Mouse (Mus musculus) brain, embryonic 14.5 days (tissue): Measurements from ENCODE around the gene Gabrb2. TPM values are rescaled to one million over a fixed set of nuclear protein-coding genes. Genes with fewer than 3 reads are reported as not detected.
A peak's percentile ranks its signal among the peaks of the same experiment; 100 is the strongest.

Experiments used
- DNase-seq: peaks from one replicate; pipeline ENCODE4 v3.0.0-alpha.2; 2011; ENCODE audit warnings: low read depth
- CTCF ChIP-seq: fragments of 200-500 bp; IDR thresholded peaks from 2 replicates; pipeline ENCODE4 v1.5.1; 2012; ENCODE audit warnings: inconsistent platforms, mild to moderate bottlenecking, moderate library complexity, borderline replicate concordance; ENCODE audit not compliant: insufficient read depth, insufficient read length; ENCODE audit errors: extremely low read depth
- POLR2A ChIP-seq: fragments of 200-500 bp; IDR thresholded peaks from 2 replicates; pipeline ENCODE4 v1.6.1; 2012; ENCODE audit warnings: mild to moderate bottlenecking, inconsistent platforms, borderline replicate concordance; ENCODE audit not compliant: poor library complexity, insufficient read depth, insufficient read length, severe bottlenecking; ENCODE audit errors: extremely low read depth
- polyA plus RNA-seq: library from polyadenylated mRNA; depleted of rRNA; stranded (reverse); fragments of >200 nt; gene quantifications from 2 replicates; pipeline ENCODE4 v1.2.3, GENCODE M21; 2012; rRNA removed

Gene Gabrb2
- polyA plus RNA-seq, result 13.0 and 19.5 TPM in 2 replicates

- peak; percentile 29 for DNase-seq
Measured at GRCm38 (mm10) chr11:42418996-42419782, at the start of gene Gabrb2. Gene Gabrb2, plus strand, starts transcription at chr11:42419757.

GRCm38 (mm10) chr11:42378983-42379382, 40.6 kb upstream of the Gabrb2 start:
- DNase-seq, result no peak
- no peak for TF ChIP-seq POLR2A
- no peak for TF ChIP-seq CTCF

More at GRCm38 (mm10) chr11:42418996-42419782, at the start of gene Gabrb2:
- TF ChIP-seq POLR2A (no peak), CTCF (no peak)

GRCm38 (mm10) chr11:42386486-42386885, 33.1 kb upstream of the Gabrb2 start:
- no peak for DNase-seq
- TF ChIP-seq CTCF (no peak), POLR2A (no peak)

GRCm38 (mm10) chr11:42390682-42391290, 28.8 kb upstream of the Gabrb2 start:
- TF ChIP-seq POLR2A, result no peak
- TF ChIP-seq CTCF, result no peak
- no peak for DNase-seq

- TF ChIP-seq CTCF, result no peak
- TF ChIP-seq POLR2A, result no peak
- DNase-seq, result peak; percentile 34
Measured at GRCm38 (mm10) chr11:42393451-42393850, 26.1 kb upstream of the Gabrb2 start.

GRCm38 (mm10) chr11:42419791-42420633, 455 bp downstream of the Gabrb2 start:
- 0 out of 2 replicates have a peak, but pooled peaks have one; percentile 2 for TF ChIP-seq CTCF
- TF ChIP-seq POLR2A, result peak; percentile 32; the same call in 1 of the 2 replicates
- DNase-seq, result peak; percentile 80

- TF ChIP-seq CTCF, result no peak
- no peak for TF ChIP-seq POLR2A
- DNase-seq, result peak; percentile 88
Measured at GRCm38 (mm10) chr11:42420634-42421470, 1.3 kb downstream of the Gabrb2 start.

GRCm38 (mm10) chr11:42423231-42423630, 3.7 kb downstream of the Gabrb2 start:
- DNase-seq, result peak; percentile 81
- TF ChIP-seq CTCF (peak; percentile 84), POLR2A (no peak)

- DNase-seq, result no peak
- TF ChIP-seq POLR2A (no peak), CTCF (no peak)
Measured at GRCm38 (mm10) chr11:42431495-42431894, 11.9 kb downstream of the Gabrb2 start.

- peak; percentile 11 for DNase-seq
Measured at GRCm38 (mm10) chr11:42438978-42439377, 19.4 kb downstream of the Gabrb2 start.

GRCm38 (mm10) chr11:42443641-42444040, 24.1 kb downstream of the Gabrb2 start:
- DNase-seq, result no peak
- TF ChIP-seq CTCF (no peak), POLR2A (no peak)

More at GRCm38 (mm10) chr11:42438978-42439377, 19.4 kb downstream of the Gabrb2 start:
- TF ChIP-seq CTCF (no peak), POLR2A (no peak)

- DNase-seq, result no peak
- no peak for TF ChIP-seq POLR2A
- no peak for TF ChIP-seq CTCF
Measured at GRCm38 (mm10) chr11:42448929-42449328, 29.4 kb downstream of the Gabrb2 start.
